Mouse (Mus musculus): Measurements from ENCODE around the gene Snx9. TPM values are rescaled to one million over a fixed set of nuclear protein-coding genes. Genes with fewer than 3 reads are reported as not detected.

Snx9 gene
- polyA plus RNA-seq, 1 experiment from 2014 or later = 21.1 TPM

DNA sequence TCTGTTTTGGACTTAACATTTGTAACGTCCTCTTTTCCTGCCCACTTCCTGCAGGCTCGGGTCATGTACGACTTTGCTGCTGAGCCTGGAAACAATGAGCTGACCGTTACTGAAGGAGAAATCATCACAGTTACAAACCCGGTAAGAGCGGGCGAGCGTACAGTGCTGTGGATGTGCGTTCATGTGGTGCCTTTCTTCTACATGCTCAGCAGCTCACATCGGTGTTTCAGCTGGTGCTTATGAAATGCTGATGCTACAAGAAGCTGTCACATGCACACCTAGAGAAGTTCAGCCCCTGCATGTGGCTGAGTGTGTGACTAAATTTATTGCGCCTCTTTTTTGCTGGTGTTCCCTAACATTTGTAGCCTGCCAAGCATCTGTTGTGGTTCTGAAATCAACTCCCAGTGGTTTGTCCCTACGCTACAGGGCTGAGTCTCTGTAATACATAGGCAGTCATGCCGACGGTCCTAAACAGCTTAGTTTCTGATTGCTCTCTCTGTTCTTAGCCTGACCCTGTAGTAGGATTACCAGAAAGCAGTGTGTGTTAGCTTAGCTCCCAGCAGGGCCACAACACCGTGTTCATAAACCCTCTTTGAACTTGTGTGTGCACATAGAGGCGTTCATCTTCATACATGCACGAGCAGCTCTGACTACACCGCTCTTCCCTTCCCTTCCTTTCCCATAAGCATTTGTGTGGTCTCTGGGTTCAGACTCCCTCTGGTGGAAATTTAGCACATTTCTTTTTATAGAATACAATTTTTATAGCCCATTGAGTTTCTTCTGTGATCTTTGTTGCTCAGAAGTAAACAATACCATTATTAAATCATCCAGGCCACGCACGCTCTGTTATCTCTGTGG is 46.0 kb downstream of the Snx9 start:
- Histone ChIP-seq H3K4me1 (replicated peaks) (peaks cover 29% of the 10 kb centered on the region), H3K9ac (no peak overlapping the region), H3K9me3 (replicated peaks) (no peaks in the 10 kb centered on the region), H3K36me3 (0 out of 2 replicates have a peak, but pooled peaks cover 3% of the 10 kb centered on the region), H3K27ac (no peak overlapping the region), H3K27me3 (no peaks in the 10 kb centered on the region), H3K4me2 (no peak overlapping the region), H3K4me3 (no peak overlapping the region)
- no peak for ATAC-seq (replicated peaks; ENCODE audit: insufficient number of reproducible peaks, insufficient read depth, low FRiP score, low read depth)
- 65% methylated on average over 20 of the region's 20 CpGs for WGBS

DNA sequence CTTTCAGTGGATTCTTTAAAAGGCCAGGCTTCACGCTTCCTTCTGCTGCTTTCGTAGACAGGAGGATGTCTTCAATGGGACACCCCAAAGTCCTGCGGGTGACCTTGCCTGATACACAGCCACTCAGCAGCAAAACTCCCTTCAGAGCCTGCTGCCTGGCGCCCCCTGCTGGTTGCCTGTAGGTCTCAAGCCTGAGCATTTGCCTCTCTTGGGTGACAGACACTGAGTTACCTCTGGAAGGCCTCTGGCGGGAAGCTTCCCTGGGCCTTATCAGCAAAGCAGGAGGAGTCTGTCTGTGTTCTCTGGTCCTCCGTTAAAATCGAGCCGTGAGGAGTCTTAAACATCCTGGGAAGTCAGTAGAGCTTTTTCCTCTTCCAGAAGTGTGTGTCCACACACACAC is 49.3 kb downstream of the Snx9 start:
- 24% methylated on average over 8 of the region's 8 CpGs for WGBS
- Histone ChIP-seq H3K27me3 (no peaks in the 10 kb centered on the region), H3K36me3 (0 out of 2 replicates have a peak, but pooled peaks cover 3% of the 10 kb centered on the region), H3K4me3 (no peak overlapping the region), H3K4me2 (no peak overlapping the region), H3K4me1 (replicated peaks) (peaks cover 27% of the 10 kb centered on the region), H3K9me3 (replicated peaks) (no peaks in the 10 kb centered on the region), H3K9ac (no peak overlapping the region), H3K27ac (no peak overlapping the region)
- no peak for ATAC-seq (replicated peaks; ENCODE audit: insufficient number of reproducible peaks, insufficient read depth, low FRiP score, low read depth)

DNA sequence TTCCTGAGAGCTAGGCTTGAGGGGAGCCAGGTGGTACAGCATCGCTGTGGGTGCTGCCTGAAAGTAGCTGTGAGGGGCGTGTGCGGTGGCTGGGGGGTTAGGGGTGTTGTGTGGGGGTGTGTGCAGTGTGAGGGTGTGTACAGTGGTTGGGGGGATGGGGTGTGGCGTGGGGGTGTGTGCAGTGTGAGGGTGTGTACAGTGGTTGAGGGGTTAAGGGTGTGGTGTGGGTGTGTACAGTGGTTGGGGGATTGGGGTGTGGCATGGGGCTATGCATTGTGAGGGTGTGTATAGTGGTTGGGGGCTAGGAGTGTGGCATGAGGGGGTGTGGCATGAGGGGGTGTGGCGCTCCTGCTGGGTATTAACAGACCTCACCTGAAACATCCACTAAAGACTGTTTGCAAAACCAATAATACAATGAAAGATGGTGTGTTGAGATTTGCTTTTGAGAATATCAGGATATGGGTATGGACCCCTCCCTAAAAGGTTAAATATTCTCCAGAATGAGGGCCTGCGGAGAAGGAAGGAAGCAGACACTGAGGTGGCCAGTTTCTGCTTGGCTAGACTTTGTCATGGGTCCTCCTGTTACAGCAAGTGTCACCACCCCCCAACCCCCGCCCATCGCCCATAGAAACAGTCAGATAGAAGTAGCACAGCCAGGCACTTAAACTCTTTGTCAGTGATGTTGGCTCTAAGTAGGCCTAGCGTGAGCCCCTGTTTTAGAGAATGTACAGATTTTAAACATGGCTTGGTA is 51.0 kb downstream of the Snx9 start:
- Histone ChIP-seq H3K4me2 (no peak overlapping the region), H3K9ac (no peak overlapping the region), H3K4me3 (no peak overlapping the region), H3K4me1 (replicated peaks) (peaks cover 17% of the 10 kb centered on the region), H3K27me3 (no peaks in the 10 kb centered on the region), H3K27ac (no peak overlapping the region), H3K36me3 (0 out of 2 replicates have a peak, but pooled peaks cover 3% of the 10 kb centered on the region), H3K9me3 (replicated peaks) (no peaks in the 10 kb centered on the region)
- ATAC-seq (replicated peaks; ENCODE audit: insufficient number of reproducible peaks, insufficient read depth, low FRiP score, low read depth) = no peak
- 83% methylated on average over 9 of the region's 9 CpGs for WGBS

DNA sequence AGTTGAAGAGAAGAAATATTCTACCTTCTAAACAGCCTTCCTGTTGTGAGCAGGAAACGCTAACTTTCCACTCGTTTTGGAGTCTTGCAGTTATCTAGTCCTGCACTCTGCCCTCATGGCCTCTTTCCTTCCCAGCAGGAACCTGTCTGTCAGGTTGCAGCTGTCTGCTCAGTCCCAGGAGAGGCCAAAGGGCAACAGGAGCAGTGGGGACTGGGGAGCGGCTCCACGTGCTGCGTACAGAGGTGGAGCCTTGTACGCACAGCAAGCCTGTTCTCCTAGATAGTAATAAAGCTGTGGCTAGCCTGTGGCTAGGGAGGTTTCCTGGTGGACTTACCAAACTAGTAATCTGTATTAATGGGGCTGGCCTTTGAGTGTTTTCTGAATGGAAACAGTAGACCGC is 52.0 kb downstream of the Snx9 start:
- peaks cover 14% of the 10 kb centered on the region for H3K4me1 ChIP-seq (replicated peaks)
- no peak overlapping the region for H3K9ac ChIP-seq
- H3K9me3 ChIP-seq (replicated peaks) = no peaks in the 10 kb centered on the region
- 0 out of 2 replicates have a peak overlapping the region, but pooled peaks have one; percentile 5 for H3K27ac ChIP-seq
- H3K27me3 ChIP-seq = no peaks in the 10 kb centered on the region
- 43% methylated on average over 7 of the region's 7 CpGs for WGBS
- 0 out of 2 replicates have a peak, but pooled peaks have one; percentile 39 for ATAC-seq (replicated peaks; ENCODE audit: insufficient number of reproducible peaks, insufficient read depth, low FRiP score, low read depth)
- H3K4me2 ChIP-seq = no peak overlapping the region
- no peak overlapping the region for H3K4me3 ChIP-seq
- 0 out of 2 replicates have a peak, but pooled peaks cover 3% of the 10 kb centered on the region for H3K36me3 ChIP-seq

DNA sequence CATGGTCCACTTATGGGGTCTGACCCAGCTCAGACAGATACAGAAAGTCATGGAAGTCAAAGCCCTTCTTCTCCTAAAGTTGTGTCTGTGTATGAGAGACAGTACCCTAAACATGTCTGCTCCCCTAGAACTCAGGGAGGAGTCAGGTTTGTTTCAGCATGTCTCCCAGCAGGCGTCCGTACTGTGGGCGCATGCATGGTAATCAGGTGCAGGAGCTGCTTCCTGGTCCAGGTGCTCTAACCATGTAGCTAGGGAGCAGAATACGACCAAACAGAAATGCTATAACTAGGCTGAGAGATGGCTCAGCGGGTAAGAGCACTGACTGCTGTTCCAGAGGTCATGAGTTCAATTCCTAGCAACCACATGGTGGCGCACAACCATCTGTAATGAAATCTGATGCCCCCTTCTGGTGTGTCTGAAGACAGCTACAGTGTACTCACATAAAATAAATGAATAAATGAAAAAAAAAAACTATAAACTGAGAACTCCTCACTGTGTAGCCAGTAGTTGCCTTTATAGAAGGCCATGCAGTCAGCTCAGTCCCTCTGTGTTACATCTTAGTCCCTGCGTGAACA is 52.5 kb downstream of the Snx9 start:
- Histone ChIP-seq H3K36me3 (0 out of 2 replicates have a peak, but pooled peaks cover 3% of the 10 kb centered on the region), H3K9me3 (replicated peaks) (no peaks in the 10 kb centered on the region)
- WGBS = 74% methylated on average over 7 of the region's 7 CpGs

DNA sequence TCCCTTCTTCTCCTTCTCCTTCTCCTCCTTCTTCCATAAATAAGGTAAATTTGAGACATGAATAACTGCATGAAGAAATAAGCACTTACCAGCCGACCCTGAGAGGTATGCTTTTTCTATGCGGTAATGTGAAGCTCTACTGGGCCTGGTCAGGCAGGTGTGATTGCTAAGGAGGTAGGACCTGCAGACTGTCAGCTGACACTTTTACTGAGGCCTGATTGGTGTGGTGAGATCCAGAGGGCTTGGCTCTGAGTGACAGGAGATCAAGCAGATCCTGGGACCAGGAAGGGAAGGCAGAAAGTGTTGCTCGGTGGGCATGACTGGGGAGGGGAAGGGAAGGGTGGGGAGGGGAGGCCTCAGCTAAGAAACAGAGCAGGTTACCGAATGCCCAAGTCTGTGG is 54.9 kb downstream of the Snx9 start:
- H3K9me3 ChIP-seq (replicated peaks) = no peaks in the 10 kb centered on the region
- H3K4me1 ChIP-seq (replicated peaks) = peaks cover 9% of the 10 kb centered on the region; the same call in 1 of the 2 replicates
- no peak overlapping the region for H3K4me3 ChIP-seq
- no peak overlapping the region for H3K4me2 ChIP-seq
- peaks cover 14% of the 10 kb centered on the region for H3K36me3 ChIP-seq
- no peak overlapping the region for H3K27ac ChIP-seq
- ATAC-seq (replicated peaks; ENCODE audit: insufficient number of reproducible peaks, insufficient read depth, low FRiP score, low read depth) = no peak
- H3K9ac ChIP-seq = no peak overlapping the region
- H3K27me3 ChIP-seq = no peaks in the 10 kb centered on the region
- 64% methylated on average over 4 of the region's 4 CpGs for WGBS

More for the DNA sequence above, 52.5 kb downstream of the Snx9 start:
- Histone ChIP-seq H3K4me3 (no peak overlapping the region), H3K9ac (no peak overlapping the region), H3K4me2 (no peak overlapping the region), H3K4me1 (replicated peaks) (peaks cover 14% of the 10 kb centered on the region), H3K27me3 (no peaks in the 10 kb centered on the region), H3K27ac (0 out of 2 replicates have a peak overlapping the region, but pooled peaks have one; percentile 5)
- ATAC-seq (replicated peaks; ENCODE audit: insufficient number of reproducible peaks, insufficient read depth, low FRiP score, low read depth) = no peak

DNA sequence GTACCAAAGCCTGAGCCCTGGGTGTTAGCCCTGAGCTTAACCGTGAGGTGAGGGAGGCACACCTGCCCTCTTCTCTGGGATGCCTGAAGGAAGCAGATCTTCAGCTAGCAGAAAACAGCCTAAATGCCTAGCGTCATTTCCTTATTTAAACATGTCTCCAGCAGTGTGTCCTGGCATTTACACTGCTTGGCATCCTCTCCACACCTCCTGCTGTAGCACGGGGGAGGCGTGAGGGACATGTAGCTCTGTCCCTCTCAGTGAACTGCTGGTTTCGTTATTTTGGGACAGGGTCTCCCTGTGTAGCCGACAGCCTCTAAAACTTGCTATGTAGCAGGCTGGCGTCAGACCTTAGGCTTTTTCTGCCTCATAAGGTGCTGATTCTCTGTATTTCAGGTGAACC is 55.5 kb downstream of the Snx9 start:
- no peak overlapping the region for H3K9ac ChIP-seq
- no peak overlapping the region for H3K4me3 ChIP-seq
- ATAC-seq (replicated peaks; ENCODE audit: insufficient number of reproducible peaks, insufficient read depth, low FRiP score, low read depth) = no peak
- peaks cover 13% of the 10 kb centered on the region for H3K36me3 ChIP-seq
- WGBS = 70% methylated on average over 7 of the region's 7 CpGs
- H3K27me3 ChIP-seq = no peaks in the 10 kb centered on the region
- peaks cover 9% of the 10 kb centered on the region; the same call in 1 of the 2 replicates for H3K4me1 ChIP-seq (replicated peaks)
- H3K4me2 ChIP-seq = no peak overlapping the region
- no peak overlapping the region for H3K27ac ChIP-seq
- H3K9me3 ChIP-seq (replicated peaks) = no peaks in the 10 kb centered on the region

DNA sequence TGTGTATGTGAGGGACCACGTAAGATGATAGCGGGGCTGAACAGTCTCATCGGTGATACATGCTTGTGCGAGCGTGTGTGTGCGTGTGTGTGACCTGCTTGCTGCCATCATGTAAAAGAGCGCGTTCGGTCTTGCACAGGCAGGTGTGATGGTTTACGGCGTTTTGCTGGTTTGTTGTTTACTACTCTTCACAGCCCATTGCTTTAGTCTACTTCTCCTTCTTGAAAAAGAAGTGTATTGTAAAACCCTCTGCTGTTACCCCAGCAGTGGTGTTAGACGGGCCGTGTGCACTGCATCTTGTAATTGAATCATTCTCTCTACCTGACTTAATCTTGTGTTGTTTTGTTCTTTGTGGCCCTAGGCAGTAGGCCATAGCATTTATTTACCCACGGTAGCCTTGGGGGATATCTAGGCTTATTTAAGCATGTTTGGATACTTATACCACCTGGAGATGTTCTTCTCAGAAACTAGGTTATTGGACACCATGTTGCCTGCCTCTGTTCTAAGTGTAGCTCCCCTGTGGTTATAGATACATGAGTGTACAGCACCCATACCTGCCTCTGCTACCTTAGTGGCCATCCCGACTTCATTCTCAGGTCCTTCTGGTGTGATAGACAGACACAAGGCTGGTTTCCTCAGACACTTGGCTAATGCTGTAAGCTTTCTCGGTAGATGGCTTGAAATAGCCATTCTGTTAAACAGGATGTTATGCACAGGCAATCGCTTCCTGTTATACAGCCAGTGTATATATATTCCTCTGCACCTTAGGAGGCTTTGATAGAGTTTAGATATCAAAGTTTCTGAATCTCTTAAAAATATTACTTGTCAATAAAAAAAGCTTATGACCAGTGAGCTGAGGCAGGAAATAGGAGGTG is 56.4 kb downstream of the Snx9 start:
- H3K4me1 ChIP-seq (replicated peaks) = peaks cover 9% of the 10 kb centered on the region; the same call in 1 of the 2 replicates
- no peak overlapping the region for H3K4me3 ChIP-seq
- ATAC-seq (replicated peaks; ENCODE audit: insufficient number of reproducible peaks, insufficient read depth, low FRiP score, low read depth) = no peak
- no peak overlapping the region for H3K4me2 ChIP-seq
- WGBS = 91% methylated on average over 17 of the region's 17 CpGs
- no peak overlapping the region for H3K9ac ChIP-seq
- no peaks in the 10 kb centered on the region for H3K9me3 ChIP-seq (replicated peaks)
- peaks cover 22% of the 10 kb centered on the region for H3K36me3 ChIP-seq
- H3K27ac ChIP-seq = no peak overlapping the region
- H3K27me3 ChIP-seq = no peaks in the 10 kb centered on the region

DNA sequence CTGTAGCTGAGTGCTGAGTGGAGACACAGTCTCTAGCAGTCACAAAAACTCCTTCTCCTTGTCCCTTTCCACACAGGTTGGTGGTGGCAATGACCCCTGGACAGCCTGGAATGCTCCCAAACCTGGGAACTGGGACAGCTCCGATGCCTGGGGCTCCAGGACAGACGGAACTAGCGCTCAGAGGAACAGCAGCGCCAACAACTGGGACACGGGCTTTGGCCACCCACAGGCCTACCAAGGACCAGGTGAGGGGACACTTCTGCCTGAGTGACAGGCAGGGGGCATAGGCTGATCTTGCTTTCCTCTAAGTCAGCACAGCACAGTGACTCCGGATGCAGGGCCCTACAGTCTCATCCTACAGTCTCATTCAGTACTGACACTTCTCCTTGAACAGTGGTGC is 58.1 kb downstream of the Snx9 start:
- Histone ChIP-seq H3K27me3 (no peaks in the 10 kb centered on the region), H3K4me3 (no peak overlapping the region), H3K36me3 (peaks cover 32% of the 10 kb centered on the region), H3K4me1 (replicated peaks) (peaks cover 6% of the 10 kb centered on the region; the same call in 1 of the 2 replicates), H3K27ac (no peak overlapping the region), H3K9ac (no peak overlapping the region), H3K9me3 (replicated peaks) (no peaks in the 10 kb centered on the region), H3K4me2 (no peak overlapping the region)
- 83% methylated on average over 6 of the region's 6 CpGs for WGBS
- ATAC-seq (replicated peaks; ENCODE audit: insufficient number of reproducible peaks, insufficient read depth, low FRiP score, low read depth) = no peak

DNA sequence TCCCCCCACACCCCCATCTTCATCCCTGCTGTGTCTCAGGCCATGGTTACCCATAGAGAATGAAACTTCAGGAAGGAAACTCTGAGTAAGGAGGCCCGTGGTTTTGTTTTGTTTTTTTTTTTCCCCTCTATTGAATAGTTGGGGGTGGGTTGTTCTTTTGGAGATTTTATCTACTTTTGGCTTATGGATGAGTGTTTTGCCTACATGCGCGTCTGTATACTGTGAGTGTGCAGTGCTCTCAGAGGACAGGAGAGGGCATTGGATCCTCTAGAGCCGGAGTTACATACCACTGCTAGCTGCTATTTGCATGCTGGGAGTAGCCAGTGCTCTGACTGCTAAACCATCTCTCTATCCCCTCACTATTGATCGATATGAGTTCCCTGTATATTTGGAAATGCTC is 60.3 kb downstream of the Snx9 start:
- no peak overlapping the region for H3K4me3 ChIP-seq
- H3K4me1 ChIP-seq (replicated peaks) = peaks cover 4% of the 10 kb centered on the region; the same call in 1 of the 2 replicates
- WGBS = 72% methylated on average over 5 of the region's 5 CpGs
- H3K27me3 ChIP-seq = no peaks in the 10 kb centered on the region
- ATAC-seq (replicated peaks; ENCODE audit: insufficient number of reproducible peaks, insufficient read depth, low FRiP score, low read depth) = no peak
- H3K9ac ChIP-seq = no peak overlapping the region
- peaks cover 51% of the 10 kb centered on the region for H3K36me3 ChIP-seq
- H3K4me2 ChIP-seq = no peak overlapping the region
- H3K9me3 ChIP-seq (replicated peaks) = no peaks in the 10 kb centered on the region
- H3K27ac ChIP-seq = no peak overlapping the region
